Mouse (Mus musculus): ENCODE measurements around the gene Lgr6.

GRCm38 (mm10) chr1:135060174-135060573 lies 44.9 kb downstream of the Lgr6 start:
- TF ChIP-seq CTCF (IDR thresholded peaks at IDR 0.05; ENCODE audit: low read depth, low read length) (no peak), POLR2A (IDR thresholded peaks at IDR 0.05; ENCODE audit: borderline replicate concordance, low read depth, low read length) (no peak)

Measured in bone marrow macrophage, adult 2 months (primary cell).